ENCODE assay signal across 19 mouse cellular contexts in genomic region chr1:61145013-61145412, GRCm38 (mm10).
DNase-seq lines count a peak whose midpoint lies in the region; ATAC-seq lines count a peak whose summit lies in the region.
"Had no signal": no experiment of that assay in that cellular context is flagged by ENCODE, and none has a peak within 500 bp of the region (broad histone marks: within the 10 kb centered on the region; RNA-seq: fewer than 3 reads in every experiment).

No protein-coding gene starts in this region.

- peak overlapping the region; percentile 48; the same call in 1 of the 2 replicates for H3K9ac ChIP-seq in heart, embryonic 12.5 days
- H3K9ac ChIP-seq in heart, embryonic 11.5 days (ENCODE audit: low read depth, low read length): no peak overlapping the region
- H3K9ac ChIP-seq in neural tube, embryonic 11.5 days (ENCODE audit: low read length): no peak overlapping the region
- H3K9ac ChIP-seq in neural tube, embryonic 15.5 days (replicated peaks): no peak overlapping the region
- H3K9ac ChIP-seq in forebrain, embryonic 15.5 days (replicated peaks): no peak overlapping the region
- H3K9ac ChIP-seq: liver, embryonic 12.5 days; lung, embryonic 14.5 days; midbrain, embryonic 13.5 days had no signal

- H3K36me3 ChIP-seq in heart, embryonic 12.5 days: no peaks in the 10 kb centered on the region
- H3K36me3 ChIP-seq in heart, embryonic 11.5 days (ENCODE audit: control insufficient read depth, insufficient read depth, low read length): no peaks in the 10 kb centered on the region
- H3K36me3 ChIP-seq in neural tube, embryonic 11.5 days (ENCODE audit: control insufficient read depth, insufficient read depth, low read length): no peaks in the 10 kb centered on the region
- no peaks in the 10 kb centered on the region for H3K36me3 ChIP-seq in neural tube, embryonic 15.5 days
- H3K36me3 ChIP-seq in forebrain, embryonic 15.5 days: no peaks in the 10 kb centered on the region
- no peaks in the 10 kb centered on the region for H3K36me3 ChIP-seq in limb, embryonic 10.5 days
- H3K36me3 ChIP-seq: liver, embryonic 12.5 days; midbrain, embryonic 13.5 days had no signal

- peaks cover 36% of the 10 kb centered on the region for H3K4me1 ChIP-seq in heart, embryonic 12.5 days (replicated peaks)
- H3K4me1 ChIP-seq in heart, embryonic 11.5 days (ENCODE audit: control insufficient read depth, insufficient read depth, low read length): peaks cover 16% of the 10 kb centered on the region
- peaks cover 43% of the 10 kb centered on the region for H3K4me1 ChIP-seq in neural tube, embryonic 11.5 days (ENCODE audit: control insufficient read depth, insufficient read depth, low read length)
- peaks cover 50% of the 10 kb centered on the region for H3K4me1 ChIP-seq in neural tube, embryonic 15.5 days
- peaks cover 56% of the 10 kb centered on the region for H3K4me1 ChIP-seq in forebrain, embryonic 15.5 days
- peaks cover 71% of the 10 kb centered on the region for H3K4me1 ChIP-seq in limb, embryonic 10.5 days

- no peak overlapping the region for H3K4me2 ChIP-seq in heart, embryonic 12.5 days
- no peak overlapping the region for H3K4me2 ChIP-seq in heart, embryonic 11.5 days
- H3K4me2 ChIP-seq in neural tube, embryonic 11.5 days (ENCODE audit: low read depth): no peak overlapping the region
- H3K4me2 ChIP-seq in neural tube, embryonic 15.5 days: no peak overlapping the region
- H3K4me2 ChIP-seq in forebrain, embryonic 15.5 days (replicated peaks): no peak overlapping the region
- H3K4me2 ChIP-seq: liver, embryonic 12.5 days; lung, embryonic 14.5 days; midbrain, embryonic 13.5 days had no signal

- no peaks in the 10 kb centered on the region for H3K27me3 ChIP-seq in heart, embryonic 12.5 days (replicated peaks)
- no peaks in the 10 kb centered on the region for H3K27me3 ChIP-seq in heart, embryonic 11.5 days (ENCODE audit: control insufficient read depth, insufficient read depth, low read length)
- H3K27me3 ChIP-seq in neural tube, embryonic 11.5 days (ENCODE audit: control insufficient read depth, insufficient read depth, low read length): no peaks in the 10 kb centered on the region
- no peaks in the 10 kb centered on the region; the same call in 1 of the 2 replicates for H3K27me3 ChIP-seq in neural tube, embryonic 15.5 days (replicated peaks)
- no peaks in the 10 kb centered on the region for H3K27me3 ChIP-seq in forebrain, embryonic 15.5 days
- no peaks in the 10 kb centered on the region for H3K27me3 ChIP-seq in limb, embryonic 10.5 days (ENCODE audit: low read depth, poor library complexity, severe bottlenecking)
- H3K27me3 ChIP-seq: liver, embryonic 12.5 days; midbrain, embryonic 13.5 days had no signal

- no peak overlapping the region for H3K27ac ChIP-seq in heart, embryonic 12.5 days (ENCODE audit: poor library complexity, severe bottlenecking)
- H3K27ac ChIP-seq in heart, embryonic 11.5 days (ENCODE audit: low read depth, low read length): no peak overlapping the region
- H3K27ac ChIP-seq in neural tube, embryonic 11.5 days (ENCODE audit: low read depth, low read length): peak overlapping the region; percentile 70; the same call in 1 of the 2 replicates
- no peak overlapping the region for H3K27ac ChIP-seq in neural tube, embryonic 15.5 days (replicated peaks)
- 0 out of 2 replicates have a peak overlapping the region, but pooled peaks have one; percentile 35 for H3K27ac ChIP-seq in forebrain, embryonic 15.5 days (replicated peaks)
- H3K27ac ChIP-seq in limb, embryonic 10.5 days: peak overlapping the region; percentile 72
- H3K27ac ChIP-seq: liver, embryonic 12.5 days; macrophage; stomach, postnatal 0 days had no signal

- DNase-seq in neural tube, embryonic 11.5 days (ENCODE audit: low spot score): no peak
- no peak for DNase-seq in limb, embryonic 10.5 days (ENCODE audit: low spot score)
- DNase-seq in c-Kit-positive CD71-positive TER-119-positive erythroid progenitor cells, embryonic 14.5 days (ENCODE audit: low spot score): no peak
- DNase-seq in ovary, adult 18-20 months (ENCODE audit: low spot score): no peak
- DNase-seq: adrenal gland, adult 8-10 months; B cell, adult 2 months; cerebellum, adult 11-12 months; gastrocnemius, postnatal 14 days; kidney, adult 11 months; lung, embryonic 14.5 days; right cerebral cortex, postnatal 25 days had no signal

- ATAC-seq in heart, embryonic 12.5 days (ENCODE audit: insufficient number of reproducible peaks, low FRiP score): no peak
- no peak for ATAC-seq in heart, embryonic 11.5 days (replicated peaks; ENCODE audit: insufficient number of reproducible peaks, low FRiP score, low TSS enrichment)
- no peak for ATAC-seq in neural tube, embryonic 11.5 days (ENCODE audit: insufficient read depth, low FRiP score, low TSS enrichment)
- ATAC-seq in neural tube, embryonic 15.5 days (ENCODE audit: low FRiP score): no peak
- no peak for ATAC-seq in forebrain, embryonic 15.5 days (replicated peaks)
- ATAC-seq: liver, embryonic 12.5 days had no signal

- H3K9me3 ChIP-seq in heart, embryonic 12.5 days (replicated peaks): no peaks in the 10 kb centered on the region
- H3K9me3 ChIP-seq in heart, embryonic 11.5 days (replicated peaks; ENCODE audit: control insufficient read depth, low read length): no peaks in the 10 kb centered on the region
- H3K9me3 ChIP-seq in neural tube, embryonic 11.5 days (ENCODE audit: control insufficient read depth, low read length): no peaks in the 10 kb centered on the region
- no peaks in the 10 kb centered on the region for H3K9me3 ChIP-seq in neural tube, embryonic 15.5 days (replicated peaks)
- no peaks in the 10 kb centered on the region for H3K9me3 ChIP-seq in forebrain, embryonic 15.5 days
- no peaks in the 10 kb centered on the region for H3K9me3 ChIP-seq in limb, embryonic 10.5 days (replicated peaks)
- H3K9me3 ChIP-seq: liver, embryonic 12.5 days; midbrain, embryonic 13.5 days had no signal

- H3K4me3 ChIP-seq in heart, embryonic 12.5 days: no peak overlapping the region
- no peak overlapping the region for H3K4me3 ChIP-seq in heart, embryonic 11.5 days (ENCODE audit: low read depth, low read length)
- no peak overlapping the region for H3K4me3 ChIP-seq in neural tube, embryonic 11.5 days (ENCODE audit: low read depth, low read length)
- H3K4me3 ChIP-seq in neural tube, embryonic 15.5 days (replicated peaks): no peak overlapping the region
- H3K4me3 ChIP-seq in forebrain, embryonic 15.5 days: no peak overlapping the region
- no peak overlapping the region for H3K4me3 ChIP-seq in limb, embryonic 10.5 days
- H3K4me3 ChIP-seq: liver, embryonic 12.5 days; midbrain, embryonic 13.5 days had no signal

- WGBS in heart, embryonic 12.5 days: 19% methylated on average over 4 of the region's 4 CpGs
- WGBS in heart, embryonic 11.5 days (ENCODE audit: insufficient replicate concordance): 14% methylated on average over 4 of the region's 4 CpGs
- WGBS in neural tube, embryonic 11.5 days: 47% methylated on average over 4 of the region's 4 CpGs
- 40% methylated on average over 4 of the region's 4 CpGs for WGBS in neural tube, embryonic 15.5 days
- WGBS in forebrain, embryonic 15.5 days: 44% methylated on average over 4 of the region's 4 CpGs
- 12% methylated on average over 4 of the region's 4 CpGs for WGBS in limb, embryonic 10.5 days

Comparison
In these comparisons a context has a peak if more than half of its experiments do, and no peak if none do; other contexts are left out.
1. H3K27ac ChIP-seq: peak in neural tube, embryonic 11.5 days (single experiment), forebrain, embryonic 15.5 days (single experiment) and limb, embryonic 10.5 days (single experiment); none in heart, embryonic 12.5 days (single experiment), heart, embryonic 11.5 days (single experiment) and neural tube, embryonic 15.5 days (single experiment).